Mouse (Mus musculus): ENCODE measurements at regions not wholly inside any gene's neighbourhood (a gene's known extent, or its start where the extent isn't known, plus 50 kb on each side); places are given as distances from the start of the nearest gene placed in this dataset.

DNA sequence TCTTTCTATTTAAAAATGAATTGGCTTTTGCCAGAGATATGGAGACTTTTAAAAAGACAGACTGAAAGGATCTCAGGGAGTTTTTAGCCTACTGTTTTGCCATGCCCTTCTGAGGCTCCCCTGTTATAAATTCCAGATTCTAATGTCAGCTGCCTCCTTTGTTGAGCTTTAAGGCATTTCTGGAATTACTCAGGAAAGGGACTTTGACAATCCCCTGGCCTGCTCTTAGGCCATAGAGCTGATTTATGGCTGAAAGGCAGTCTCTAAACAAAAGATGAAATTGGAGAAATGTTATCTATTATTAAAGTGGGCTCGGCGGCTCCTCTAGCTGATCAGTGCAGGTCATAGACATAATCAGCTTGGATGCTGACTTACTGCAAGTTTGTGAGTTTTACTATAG, 231.0 kb upstream of the Rbms1 start:
- TF ChIP-seq CTCF (IDR thresholded peaks at IDR 0.05; ENCODE audit: borderline replicate concordance, extremely low read depth, insufficient read depth, insufficient read length) (no peak), POLR2A (IDR thresholded peaks at IDR 0.05; ENCODE audit: borderline replicate concordance, extremely low read depth, insufficient read depth, insufficient read length, poor library complexity, severe bottlenecking) (no peak)
